Mouse (Mus musculus) gastrocnemius, postnatal 36 days (tissue): ENCODE measurements around the gene Mall. TPM values are rescaled to one million over a fixed set of nuclear protein-coding genes. Genes with fewer than 3 reads are reported as not detected.
A peak's percentile ranks its signal among the peaks of the same experiment; 100 is the strongest.

ENCODE experiments used
- DNase-seq, 2 experiments: peaks; one replicate each; pipeline ENCODE4 v3.0.0; 2022
- intact Hi-C: fragments of 180-260 bp; cut with DNase I; formaldehyde crosslinking; loops from one replicate; pipeline ENCODE4 v1.15.1; 2025
- total RNA-seq, 2 experiments: library from RNA; stranded (reverse); gene quantifications; 2 replicates each; pipeline ENCODE4 v1.2.3; 2021

Gene Mall
- total RNA-seq, 2 experiments from 2014 or later = 1.7 to 2.3 TPM

DNA sequence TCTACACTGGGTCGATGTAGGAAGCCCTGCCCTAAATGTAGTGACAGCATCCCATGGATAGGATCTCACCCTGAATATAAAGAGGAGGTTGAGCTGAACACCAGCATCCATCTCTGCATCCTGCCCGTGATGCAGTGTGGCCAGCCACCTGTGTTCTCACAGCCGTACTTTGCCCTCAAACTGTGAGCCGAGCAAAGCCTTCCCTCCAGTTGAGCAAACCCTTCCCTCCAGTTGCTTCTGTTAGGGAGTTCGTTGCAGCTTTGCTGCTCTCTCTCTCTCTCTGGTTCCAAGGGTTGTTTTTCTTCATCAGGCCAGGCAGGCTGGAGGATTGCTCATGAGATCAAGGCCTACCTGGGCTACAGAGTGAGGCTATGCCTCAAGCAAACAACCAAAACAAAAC lies 5.2 kb upstream of the Mall start:
- DNase-seq = no peak
- intact Hi-C loops = no loop called here

- no peak for DNase-seq
- intact Hi-C loops = no loop called here
Measured at GRCm38 (mm10) chr2:127730301-127730997, 717 bp upstream of the Mall start.

DNA sequence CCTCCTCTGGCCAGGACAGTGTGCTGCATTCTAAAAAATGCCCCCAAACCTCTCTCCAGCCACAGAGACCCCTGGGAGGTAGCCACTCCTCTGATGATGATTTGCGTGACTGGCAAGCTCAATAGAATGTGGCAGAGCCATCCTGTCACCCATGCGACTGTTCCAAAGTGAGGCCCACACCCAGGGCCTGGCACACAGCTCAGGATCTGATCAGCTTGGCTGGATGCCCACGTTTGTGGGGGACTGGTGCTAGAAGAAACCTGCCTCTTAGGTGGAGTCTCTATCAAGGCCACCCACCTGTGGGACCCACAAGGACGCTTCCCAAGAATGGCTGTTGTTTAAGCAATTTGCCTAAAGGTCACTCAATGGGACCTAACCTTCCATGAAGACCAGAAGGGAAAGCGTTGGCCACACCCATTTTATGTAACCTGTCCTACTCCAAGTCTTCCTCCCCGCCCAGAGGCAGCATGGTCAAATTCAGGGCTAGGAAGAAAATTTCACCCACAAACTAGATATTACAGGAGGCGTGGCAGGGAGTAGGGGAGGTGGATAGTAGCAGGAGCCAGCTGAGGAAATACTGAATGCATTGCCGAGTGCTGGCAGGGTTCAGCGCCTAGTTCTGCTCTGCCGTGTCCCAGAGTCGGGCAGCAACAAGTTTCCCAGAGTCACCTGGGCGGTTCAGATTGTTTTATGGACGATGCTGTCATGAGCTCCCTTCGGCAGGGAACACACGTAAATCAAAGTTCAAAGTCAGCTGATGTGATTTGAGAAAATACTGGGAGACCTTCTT lies 876 bp downstream of the Mall start:
- DNase-seq = no peak
- intact Hi-C loops = no loop called here

DNA sequence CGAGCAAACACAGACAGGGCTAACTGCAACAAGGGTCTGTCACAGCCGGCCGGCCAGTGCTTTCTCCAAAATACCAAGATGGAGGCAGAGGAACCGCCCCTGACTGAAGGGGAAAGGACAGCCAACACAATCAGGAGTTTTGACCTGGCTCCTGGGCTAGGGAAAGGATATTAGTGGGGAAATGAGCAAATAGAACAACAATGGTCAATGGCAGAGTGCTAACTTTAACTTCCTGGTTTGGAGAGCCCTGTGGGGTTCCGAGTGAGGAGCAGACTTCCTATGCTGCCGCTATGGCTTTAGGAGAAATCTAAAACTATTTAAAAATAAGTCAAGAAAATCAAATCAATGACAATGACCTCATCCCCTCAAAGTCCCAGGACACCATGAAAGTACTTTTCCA lies 1.6 kb downstream of the Mall start:
- DNase-seq = no peak
- intact Hi-C loops = no loop called here

DNA sequence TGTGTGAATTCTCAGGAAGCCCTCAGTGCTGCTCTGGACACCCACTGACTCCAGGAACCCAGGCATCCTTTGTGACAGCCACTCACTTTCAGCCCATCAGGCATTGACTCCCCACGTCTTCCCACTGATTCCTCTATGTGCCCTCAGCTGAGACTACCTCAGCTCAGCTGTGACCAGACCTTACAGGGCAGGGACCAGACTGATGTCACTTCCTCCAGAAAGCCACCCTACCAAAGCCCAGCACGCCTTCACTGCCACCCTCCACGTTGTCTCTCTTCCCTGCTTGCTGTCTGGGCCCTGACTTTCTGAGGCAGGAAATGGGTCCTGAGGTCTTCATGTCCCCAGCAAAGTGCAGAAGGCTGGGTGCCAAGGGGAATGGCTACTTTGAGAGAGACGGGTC lies 6.5 kb downstream of the Mall start:
- intact Hi-C loops = no loop called here
- no peak for DNase-seq

DNA sequence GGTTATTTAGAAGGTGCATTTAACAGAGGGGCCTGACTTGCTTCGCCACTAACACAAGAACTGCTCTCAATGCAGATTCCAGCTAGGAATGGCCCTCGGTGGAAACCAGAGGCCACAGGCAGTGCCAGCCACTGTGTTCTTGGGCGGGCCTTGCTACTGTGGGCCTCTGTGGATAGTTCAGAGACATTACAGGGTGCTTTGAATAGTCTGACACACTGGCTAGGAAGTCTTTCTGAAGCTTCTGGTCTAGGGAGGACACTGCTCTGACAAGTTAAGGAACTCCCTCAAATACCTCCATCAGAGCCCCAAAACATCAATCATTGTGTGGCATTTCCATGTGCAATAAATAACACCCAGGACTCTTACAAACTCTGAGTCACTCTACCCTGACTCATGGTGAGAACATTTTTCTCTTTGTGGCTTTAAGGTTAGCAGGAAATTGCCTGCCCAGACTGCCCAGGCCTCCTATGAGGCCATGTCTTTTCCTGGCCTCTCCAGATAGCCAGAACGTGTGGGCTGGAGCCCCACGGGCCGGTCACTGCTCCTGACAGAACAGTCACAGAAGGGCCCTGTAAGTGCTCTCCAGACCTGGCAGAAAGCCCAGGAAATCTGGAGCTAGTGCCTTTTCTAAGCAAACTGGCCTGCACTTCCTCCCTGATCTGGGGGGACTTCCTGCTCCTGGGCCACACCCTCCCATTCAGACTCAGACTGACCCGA lies 7.4 kb downstream of the Mall start:
- intact Hi-C loops = no loop called here
- DNase-seq = peak; percentile 22 to 57

DNA sequence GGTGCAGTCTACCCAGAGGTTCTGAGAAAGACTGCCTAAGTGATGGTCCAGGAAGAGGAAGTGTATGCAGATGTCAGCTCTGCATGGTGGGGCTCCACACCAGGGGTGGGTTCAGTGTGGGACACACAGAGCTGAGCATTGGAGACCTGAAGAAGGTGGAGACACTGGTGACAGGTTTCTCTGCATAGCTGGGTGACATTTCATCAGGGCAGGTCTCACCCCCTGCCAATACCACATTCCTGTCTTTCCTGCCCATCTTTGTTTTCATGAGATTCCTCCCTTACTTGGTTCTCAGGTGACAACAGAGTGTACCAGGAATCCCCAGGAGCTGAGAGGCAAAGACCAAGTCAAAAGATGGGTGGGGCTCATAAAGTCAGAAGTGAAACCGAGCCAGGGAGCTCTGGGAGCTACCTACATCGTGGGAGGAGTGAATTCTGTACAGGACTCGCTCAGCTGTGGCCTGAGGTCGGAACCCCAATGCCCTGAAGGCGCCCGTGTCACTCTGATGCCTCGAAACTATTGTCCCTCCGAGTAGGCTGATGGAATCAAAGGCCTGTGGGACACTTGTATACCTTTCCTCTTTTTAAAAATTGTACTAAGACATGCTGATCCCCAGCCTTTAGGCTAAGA lies 10.8 kb downstream of the Mall start:
- no peak for DNase-seq

DNA sequence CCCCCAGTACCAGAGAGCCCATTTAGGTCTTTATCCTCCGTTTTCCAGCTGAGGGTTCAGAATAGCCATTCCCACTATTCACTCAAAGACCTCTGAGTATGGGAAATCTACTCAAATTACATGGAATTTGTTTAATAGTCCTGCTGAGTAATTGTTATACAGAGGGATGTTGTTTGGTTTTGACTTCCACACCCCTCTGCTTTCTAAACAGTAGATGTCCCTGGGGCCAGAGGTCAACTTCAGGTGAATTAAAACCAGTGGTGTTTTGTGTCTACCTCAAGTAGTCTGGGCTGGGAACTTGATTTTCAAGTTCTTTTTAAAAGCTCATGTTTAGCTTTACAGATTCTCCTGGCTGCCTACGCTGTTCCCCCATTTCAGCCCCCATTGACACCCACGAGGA lies 15.0 kb downstream of the Mall start:
- intact Hi-C loops = no loop called here
- no peak for DNase-seq

More for the DNA sequence above, 10.8 kb downstream of the Mall start:
- intact Hi-C loops = no loop called here

DNA sequence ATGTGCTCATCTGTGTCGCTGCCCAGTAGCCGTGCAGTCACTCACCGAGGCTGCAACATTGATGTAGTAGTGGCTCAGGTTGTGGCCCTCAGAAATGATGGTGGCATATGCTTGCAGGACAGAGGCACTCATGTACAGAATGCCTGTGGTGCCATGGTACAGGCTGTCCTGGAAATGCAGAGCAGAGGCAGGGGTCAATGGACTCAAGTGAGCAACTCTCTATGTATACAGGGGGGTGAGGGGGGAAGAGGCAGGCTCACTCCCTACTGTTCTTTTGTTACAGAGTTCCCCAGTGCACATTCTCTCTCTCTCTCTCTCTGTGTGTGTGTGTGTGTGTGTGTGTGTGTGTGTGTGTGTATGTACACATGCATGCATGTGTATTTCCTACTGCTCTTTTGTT lies 20.9 kb downstream of the Mall start:
- DNase-seq = no peak
- intact Hi-C loops = no loop called here

DNA sequence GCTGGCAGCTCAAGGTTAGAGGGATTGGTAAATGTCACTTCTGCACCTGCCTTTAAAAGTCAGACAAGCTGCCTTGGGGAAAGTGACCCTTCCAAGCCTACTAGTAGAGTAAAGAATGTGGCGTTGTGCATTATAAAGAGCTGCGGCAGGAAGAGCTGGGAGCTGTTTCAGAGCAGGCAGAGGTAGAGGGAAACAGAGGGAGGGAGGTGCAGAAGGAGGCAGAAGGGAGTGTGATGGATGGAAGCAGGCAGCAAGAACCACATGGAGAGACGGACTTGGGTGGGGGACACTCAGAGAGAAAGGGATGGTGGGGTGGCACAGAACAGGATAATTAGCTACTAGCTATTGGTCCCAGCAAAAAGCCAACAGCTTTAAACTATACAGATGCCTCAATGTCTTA lies 21.7 kb downstream of the Mall start:
- no peak for DNase-seq
- intact Hi-C loops = no loop called here

DNA sequence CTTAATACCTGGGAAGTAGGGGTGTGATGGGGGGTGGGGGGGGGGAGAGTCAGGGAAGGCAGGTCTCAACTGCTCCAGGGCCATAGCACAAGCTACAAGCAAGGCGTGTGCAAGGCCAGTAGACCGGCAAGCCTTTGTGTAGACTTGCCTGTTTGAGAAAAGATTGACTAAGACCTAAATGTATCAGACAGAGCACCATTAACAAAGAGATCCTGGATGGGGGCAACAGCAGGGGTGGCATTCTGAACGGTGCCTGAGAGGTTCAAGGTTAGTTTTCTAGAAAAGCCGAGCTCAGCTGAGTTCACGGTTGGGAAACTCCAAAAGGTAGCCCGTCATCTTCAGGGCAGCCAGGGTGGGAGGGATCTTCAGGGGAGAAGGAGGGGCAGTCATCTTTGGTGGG lies 24.5 kb downstream of the Mall start:
- DNase-seq = no peak
- intact Hi-C loops = no loop called here

GRCm38 (mm10) chr2:127689239-127689638 lies 40.5 kb downstream of the Mall start:
- no peak for DNase-seq
- intact Hi-C loops = loop anchor here (10.0 kb wide), 1 partner anchor 156 kb away; no protein-coding TSS in a partner anchor

- peak; percentile 16 to 18 for DNase-seq
- intact Hi-C loops = loop anchor here (5.0 to 10.0 kb wide), 2 partner anchors 77 to 161 kb away; no protein-coding TSS in a partner anchor
Measured at GRCm38 (mm10) chr2:127683687-127684331, 45.9 kb downstream of the Mall start.

GRCm38 (mm10) chr2:127667843-127668506 lies 61.8 kb downstream of the Mall start:
- intact Hi-C loops = loop anchor here (2.0 kb wide), 1 partner anchor 63 kb away; no protein-coding TSS in a partner anchor
- DNase-seq = no peak

DNA sequence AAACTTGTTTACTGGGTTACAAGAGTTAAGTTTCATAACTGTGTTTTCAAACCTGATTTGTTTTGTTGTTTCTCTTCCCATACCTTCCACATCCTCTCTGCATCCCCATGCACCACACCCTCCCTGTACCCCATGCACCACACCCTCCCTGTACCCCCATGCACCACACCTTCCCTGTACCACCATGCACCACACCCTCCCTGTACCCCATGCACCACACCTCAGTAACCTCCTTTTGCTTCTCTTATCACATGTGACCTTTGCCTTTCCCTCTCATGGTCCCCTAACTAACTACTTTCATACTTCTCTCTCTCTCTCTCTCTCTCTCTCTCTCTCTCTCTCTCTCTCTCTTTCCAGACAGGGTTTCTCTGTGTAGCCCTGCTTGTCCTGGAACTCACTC lies 62.7 kb downstream of the Mall start:
- intact Hi-C loops = no loop called here
- DNase-seq = no peak

- no peak for DNase-seq
- intact Hi-C loops = no loop called here
Measured at GRCm38 (mm10) chr2:127662708-127663107, 67.0 kb downstream of the Mall start.

DNA sequence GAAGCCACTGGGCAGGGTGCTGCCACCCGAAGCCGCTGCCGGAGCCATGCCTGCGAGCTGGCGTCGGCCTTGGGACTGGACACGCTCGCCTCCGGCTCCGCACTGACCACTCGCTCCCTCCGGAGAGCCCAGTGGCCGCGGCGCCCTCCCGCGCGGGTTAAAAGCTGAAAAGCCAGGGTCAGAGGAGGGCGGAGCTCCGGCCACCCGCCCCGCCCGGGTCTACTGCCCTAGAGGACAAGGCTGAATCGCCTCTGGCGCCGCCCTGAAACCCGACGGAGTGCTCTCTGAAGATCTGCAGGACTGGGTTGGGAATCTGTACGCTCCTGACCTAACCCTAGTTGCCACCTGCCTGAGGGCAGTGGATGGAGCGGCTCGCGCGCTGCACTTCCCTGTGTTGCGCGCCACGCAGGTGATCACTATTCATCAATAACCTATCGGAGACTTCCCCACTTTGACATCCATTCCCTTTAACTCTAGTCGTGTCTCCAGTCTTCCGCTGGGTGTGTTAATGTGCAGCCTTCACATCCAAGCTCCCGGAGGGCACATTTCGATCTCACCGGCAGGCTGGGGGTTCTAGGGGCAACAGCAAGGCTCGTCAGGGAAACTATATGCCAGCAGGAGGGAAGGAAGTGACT lies 73.5 kb downstream of the Mall start, which contains the start of gene Mal:
Gene Mal, minus strand, starts transcription at position 610 of the 635 bp plus-strand sequence.
- intact Hi-C loops = no loop called here
- peak in 1 of 2 experiments; percentile 7 for DNase-seq

- intact Hi-C loops = no loop called here
- no peak for DNase-seq
Measured at GRCm38 (mm10) chr2:127655419-127655818, 74.3 kb downstream of the Mall start.

DNA sequence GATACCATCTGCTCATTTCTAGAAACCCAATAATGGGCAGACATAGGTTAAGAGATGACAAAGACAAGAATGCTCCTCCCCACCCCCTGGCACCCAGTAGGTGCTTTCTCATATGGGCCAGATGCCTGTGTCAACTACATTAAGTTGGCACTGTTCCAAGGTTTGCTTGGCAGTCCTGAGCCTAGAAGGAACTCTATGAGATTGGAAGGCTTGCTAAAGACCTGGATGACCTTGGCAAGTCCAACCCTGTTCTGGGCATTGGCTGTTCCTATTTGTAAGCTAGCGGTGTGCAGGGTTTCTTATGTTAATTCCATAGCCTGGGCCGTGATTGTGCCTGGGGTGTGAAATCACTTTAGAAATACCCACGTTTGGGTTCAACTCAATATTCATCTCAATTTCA lies 74.9 kb downstream of the Mall start:
- no peak for DNase-seq

More for the DNA sequence above, 74.9 kb downstream of the Mall start:
- intact Hi-C loops = no loop called here
